Mouse (Mus musculus) heart, embryonic 13.5 days (tissue): ENCODE data around the gene Amph. TPM values are rescaled to one million over a fixed set of nuclear protein-coding genes. Genes with fewer than 3 reads are reported as not detected.

Source experiments
- ATAC-seq: fragments of 200-750 bp; cut with Nextera tagmentation; 2 replicates; pipeline ENCODE4 v1.8.0; 2017; ENCODE audit warnings: moderate TSS enrichment; ENCODE audit not compliant: insufficient number of reproducible peaks, low FRiP score, low TSS enrichment; ENCODE audit errors: extremely low read depth
- H3K27ac ChIP-seq: fragments of 300-500 bp; sonication (generic); replicated peaks from 2 replicates; pipeline ENCODE4 v1.5.1; 2015; ENCODE audit warnings: moderate library complexity, mild to moderate bottlenecking, inconsistent platforms
- H3K27me3 ChIP-seq: fragments of 300-500 bp; sonication (generic); replicated peaks from 2 replicates; pipeline ENCODE4 v1.6.1; 2015; ENCODE audit warnings: mild to moderate bottlenecking, inconsistent platforms
- H3K36me3 ChIP-seq: fragments of 300-500 bp; sonication (generic); 2 replicates; pipeline ENCODE4 v1.6.1; 2015; ENCODE audit warnings: mild to moderate bottlenecking, inconsistent platforms
- H3K4me1 ChIP-seq: fragments of 300-500 bp; sonication (generic); 2 replicates; pipeline ENCODE4 v1.6.1; 2015; ENCODE audit warnings: inconsistent platforms
- H3K4me2 ChIP-seq: fragments of 300-500 bp; sonication (generic); 2 replicates; pipeline ENCODE4 v1.6.1; 2015; ENCODE audit warnings: inconsistent platforms, mild to moderate bottlenecking, moderate library complexity
- H3K4me3 ChIP-seq: fragments of 300-500 bp; sonication (generic); 2 replicates; pipeline ENCODE4 v1.5.1; 2015; ENCODE audit warnings: moderate library complexity, mild to moderate bottlenecking, inconsistent platforms
- H3K9ac ChIP-seq: fragments of 300-500 bp; sonication (generic); 2 replicates; pipeline ENCODE4 v1.6.1; 2015; ENCODE audit warnings: inconsistent platforms, mild to moderate bottlenecking, moderate library complexity
- H3K9me3 ChIP-seq: fragments of 300-500 bp; sonication (generic); 2 replicates; pipeline ENCODE4 v1.6.1; 2016; ENCODE audit warnings: inconsistent platforms
- WGBS: fragments of 180-500 bp; shearing (Covaris S2); methylation state at CpG from one replicate; pipeline ENCODE4 v1.1.7; 2015; ENCODE audit warnings: mixed read lengths; 5-methylcytosine and 5-hydroxymethylcytosine counted together
- polyA plus RNA-seq: library from polyadenylated mRNA; unstranded; fragments of >200 nt; fragmentation: Nextera tagmentation; extraction: Ambion mirVana; gene quantifications from 2 replicates; pipeline ENCODE4 v1.2.1, GENCODE M21; 2015

The Amph gene
- polyA plus RNA-seq, 1 experiment from 2014 or later, result 0.52 TPM

DNA sequence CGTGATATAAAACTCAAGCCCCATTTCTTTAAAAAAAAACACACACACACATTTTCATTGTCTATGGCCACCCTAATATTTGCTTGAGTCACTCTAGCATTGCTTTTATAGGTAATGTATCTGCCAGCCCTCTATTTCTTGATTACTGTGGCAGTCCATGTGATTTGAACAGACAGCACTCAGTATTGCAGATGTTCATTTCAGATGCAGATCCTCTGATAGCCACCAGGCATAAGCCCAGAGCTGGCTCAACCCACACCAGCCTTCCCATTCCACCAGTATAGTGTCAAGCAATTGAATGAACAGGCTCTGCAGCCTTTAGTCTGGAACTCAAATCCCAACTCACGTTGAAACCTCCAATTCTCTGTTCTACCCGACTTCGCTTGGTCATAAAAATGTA lies 246.8 kb downstream of the Amph start:
- ATAC-seq, result no peak
- 76% methylated on average over 4 of the region's 4 CpGs for whole genome bisulfite sequencing

DNA sequence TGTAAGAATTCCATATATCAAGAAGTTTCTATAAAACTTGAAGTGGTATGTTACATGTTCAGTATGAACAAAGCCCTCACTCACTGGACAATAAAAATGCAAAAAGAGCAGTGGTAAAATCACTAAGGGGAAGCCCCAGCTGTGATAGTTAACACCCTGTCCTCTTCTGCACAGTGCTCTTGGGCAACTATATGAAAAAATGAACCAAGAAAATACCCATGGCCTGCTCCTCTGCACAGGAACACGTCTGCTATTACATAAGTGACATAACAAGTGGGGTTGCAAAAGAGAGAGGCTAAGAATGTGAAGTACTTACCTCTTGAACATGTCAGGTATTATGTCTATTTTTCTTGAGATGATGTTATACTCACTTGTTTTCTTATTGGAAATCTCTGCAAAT lies 247.5 kb downstream of the Amph start:
- WGBS, result 39% methylated on average over 1 of the region's 1 CpGs
- ATAC-seq, result no peak
- no peaks in the 10 kb centered on the region for H3K27me3 ChIP-seq
- no peak overlapping the region for H3K9ac ChIP-seq
- H3K9me3 ChIP-seq, result no peaks in the 10 kb centered on the region
- no peak overlapping the region for H3K4me3 ChIP-seq
- no peaks in the 10 kb centered on the region for H3K4me1 ChIP-seq
- no peaks in the 10 kb centered on the region for H3K36me3 ChIP-seq
- no peak overlapping the region for H3K4me2 ChIP-seq
- no peak overlapping the region for H3K27ac ChIP-seq

More for the DNA sequence above, 246.8 kb downstream of the Amph start:
- Histone ChIP-seq H3K9me3 (no peaks in the 10 kb centered on the region), H3K4me3 (no peak overlapping the region), H3K27ac (no peak overlapping the region), H3K36me3 (no peaks in the 10 kb centered on the region), H3K27me3 (no peaks in the 10 kb centered on the region), H3K4me2 (no peak overlapping the region), H3K9ac (no peak overlapping the region), H3K4me1 (no peaks in the 10 kb centered on the region)

Other genes with a start within 250 kb of the Amph start
- 41.5 and 43.0 TPM in 2 replicates for gene Vps41, start 230.9 kb upstream of the Amph start, polyA plus RNA-seq